Mouse (Mus musculus) hindbrain, embryonic 13.5 days (tissue): Measurements from ENCODE around the gene Ubr3. TPM values are rescaled to one million over a fixed set of nuclear protein-coding genes. Genes with fewer than 3 reads are reported as not detected.

Experiments used
- ATAC-seq: fragments of 200-750 bp; cut with Nextera tagmentation; 2 replicates; pipeline ENCODE4 v1.8.0; 2017; ENCODE audit warnings: moderate TSS enrichment; ENCODE audit not compliant: low FRiP score
- H3K27ac ChIP-seq: fragments of 300-500 bp; sonication (generic); 2 replicates; pipeline ENCODE4 v1.5.1; 2015; ENCODE audit warnings: inconsistent platforms, mild to moderate bottlenecking, moderate library complexity
- H3K27me3 ChIP-seq: fragments of 300-500 bp; sonication (generic); 2 replicates; pipeline ENCODE4 v1.6.1; 2015; ENCODE audit warnings: mild to moderate bottlenecking, inconsistent platforms
- H3K36me3 ChIP-seq: fragments of 300-500 bp; sonication (generic); 2 replicates; pipeline ENCODE4 v1.6.1; 2015; ENCODE audit warnings: mild to moderate bottlenecking, inconsistent platforms
- H3K4me1 ChIP-seq: fragments of 300-500 bp; sonication (generic); replicated peaks from 2 replicates; pipeline ENCODE4 v1.6.1; 2015; ENCODE audit warnings: inconsistent platforms
- H3K4me2 ChIP-seq: fragments of 300-500 bp; sonication (generic); 2 replicates; pipeline ENCODE4 v1.6.1; 2015; ENCODE audit warnings: inconsistent platforms, mild to moderate bottlenecking, moderate library complexity
- H3K4me3 ChIP-seq: fragments of 300-500 bp; sonication (generic); 2 replicates; pipeline ENCODE4 v1.5.1; 2015; ENCODE audit warnings: mild to moderate bottlenecking, inconsistent platforms
- H3K9ac ChIP-seq: fragments of 300-500 bp; sonication (generic); 2 replicates; pipeline ENCODE4 v1.6.1; 2015; ENCODE audit warnings: mild to moderate bottlenecking, inconsistent platforms
- H3K9me3 ChIP-seq: fragments of 300-500 bp; sonication (generic); 2 replicates; pipeline ENCODE4 v1.6.1; 2016; ENCODE audit warnings: inconsistent platforms
- WGBS: fragments of 180-500 bp; shearing (Covaris S2); methylation state at CpG from one replicate; pipeline ENCODE4 v1.1.7; 2015; 5-methylcytosine and 5-hydroxymethylcytosine counted together
- polyA plus RNA-seq: library from polyadenylated mRNA; unstranded; fragments of >200 nt; fragmentation: Nextera tagmentation; extraction: Ambion mirVana; gene quantifications from 2 replicates; pipeline ENCODE4 v1.2.1, GENCODE M21; 2015

Ubr3 gene
- polyA plus RNA-seq, 1 experiment from 2014 or later, result 15.8 TPM

DNA sequence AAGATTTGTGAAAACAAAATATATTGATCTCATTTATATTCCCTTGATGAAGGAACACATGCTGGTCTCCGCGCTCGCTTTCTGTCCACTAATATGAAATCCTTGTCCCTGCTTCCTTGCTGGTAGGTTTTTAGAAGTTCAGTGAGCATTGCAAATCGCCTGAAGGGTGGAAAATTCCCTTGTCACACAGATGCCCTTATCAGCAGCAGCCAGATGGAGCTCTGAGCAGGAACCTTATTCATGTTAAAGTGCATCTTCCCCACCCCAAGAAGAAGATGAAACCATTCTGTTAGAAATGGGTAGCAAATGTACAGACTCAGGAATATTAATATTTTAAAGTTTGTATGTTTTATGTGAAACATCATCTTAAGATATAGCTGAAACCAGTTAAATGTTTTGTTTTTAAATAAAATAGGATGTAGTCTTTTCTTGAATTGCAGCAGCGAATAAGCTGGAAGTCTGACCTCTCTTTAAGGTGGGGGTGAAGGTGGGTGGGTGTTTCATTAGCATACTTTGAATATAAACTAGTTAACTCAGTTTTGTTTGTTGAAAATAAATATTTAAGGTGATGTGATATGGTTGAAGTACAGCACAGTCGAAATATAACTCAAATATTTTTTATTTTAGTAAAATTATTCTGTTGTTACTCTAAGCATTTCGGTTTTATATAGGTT, 102.2 kb downstream of the Ubr3 start:
- WGBS, result 71% methylated on average over 7 of the region's 7 CpGs
- no peak overlapping the region for H3K4me2 ChIP-seq
- H3K27me3 ChIP-seq, result no peaks in the 10 kb centered on the region
- H3K9ac ChIP-seq, result no peak overlapping the region
- no peak for ATAC-seq
- peaks cover 29% of the 10 kb centered on the region for H3K36me3 ChIP-seq
- no peak overlapping the region for H3K27ac ChIP-seq
- no peak overlapping the region for H3K4me3 ChIP-seq
- H3K9me3 ChIP-seq, result no peaks in the 10 kb centered on the region
- H3K4me1 ChIP-seq, result no peaks in the 10 kb centered on the region

GRCm38 (mm10) chr2:70000316-70000715, 103.3 kb downstream of the Ubr3 start:
- 87% methylated on average over 6 of the region's 6 CpGs for WGBS
- H3K9ac ChIP-seq, result no peak overlapping the region
- peaks cover 30% of the 10 kb centered on the region for H3K36me3 ChIP-seq
- no peaks in the 10 kb centered on the region for H3K4me1 ChIP-seq
- no peak overlapping the region for H3K4me3 ChIP-seq
- no peak overlapping the region for H3K4me2 ChIP-seq
- H3K27me3 ChIP-seq, result no peaks in the 10 kb centered on the region
- no peaks in the 10 kb centered on the region for H3K9me3 ChIP-seq
- H3K27ac ChIP-seq, result no peak overlapping the region
- ATAC-seq, result no peak

- no peaks in the 10 kb centered on the region for H3K9me3 ChIP-seq
- H3K27me3 ChIP-seq, result no peaks in the 10 kb centered on the region
- no peak overlapping the region for H3K4me3 ChIP-seq
- no peak overlapping the region for H3K4me2 ChIP-seq
- H3K4me1 ChIP-seq, result no peaks in the 10 kb centered on the region
- WGBS, result 85% methylated on average over 2 of the region's 2 CpGs
- H3K27ac ChIP-seq, result no peak overlapping the region
- H3K36me3 ChIP-seq, result peaks cover 30% of the 10 kb centered on the region
- H3K9ac ChIP-seq, result no peak overlapping the region
- no peak for ATAC-seq
These were observed 109.4 kb downstream of the Ubr3 start for GRCm38 (mm10) chr2:70006492-70006891.

GRCm38 (mm10) chr2:70012941-70013340, 115.9 kb downstream of the Ubr3 start:
- Histone ChIP-seq H3K4me1 (no peaks in the 10 kb centered on the region), H3K4me3 (no peak overlapping the region), H3K9ac (no peak overlapping the region), H3K4me2 (no peak overlapping the region), H3K27ac (no peak overlapping the region), H3K27me3 (no peaks in the 10 kb centered on the region), H3K9me3 (no peaks in the 10 kb centered on the region), H3K36me3 (peaks cover 33% of the 10 kb centered on the region)
- WGBS, result 96% methylated on average over 8 of the region's 8 CpGs
- ATAC-seq, result no peak

DNA sequence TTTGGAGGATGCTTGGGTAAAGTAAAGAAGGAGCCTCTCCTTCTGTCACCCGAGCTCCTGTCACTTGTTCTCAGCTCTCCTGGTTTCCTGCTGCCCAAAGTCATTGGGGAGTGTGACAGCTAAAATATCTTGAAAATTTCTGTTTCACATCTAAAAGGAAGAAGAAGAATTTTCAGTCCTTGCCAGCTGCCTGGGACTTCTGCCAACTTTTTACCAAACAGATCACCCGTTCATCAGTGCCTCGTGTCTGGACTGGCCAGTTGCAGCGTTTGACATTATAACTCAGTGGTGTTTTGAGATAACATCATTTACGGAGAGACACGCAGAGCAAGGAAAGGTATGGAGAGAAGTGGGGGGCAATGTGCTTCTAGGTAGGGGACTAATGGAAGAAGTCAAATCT, 121.2 kb downstream of the Ubr3 start:
- WGBS, result 77% methylated on average over 6 of the region's 6 CpGs
- Histone ChIP-seq H3K9ac (no peak overlapping the region), H3K4me3 (no peak overlapping the region), H3K27ac (no peak overlapping the region; the same call in 1 of the 2 replicates), H3K27me3 (no peaks in the 10 kb centered on the region), H3K4me2 (no peak overlapping the region), H3K9me3 (no peaks in the 10 kb centered on the region), H3K4me1 (no peaks in the 10 kb centered on the region), H3K36me3 (peaks cover 52% of the 10 kb centered on the region)
- ATAC-seq, result no peak

- H3K4me2 ChIP-seq, result no peak overlapping the region
- no peak overlapping the region for H3K4me3 ChIP-seq
- H3K9ac ChIP-seq, result no peak overlapping the region
- no peaks in the 10 kb centered on the region for H3K27me3 ChIP-seq
- ATAC-seq, result no peak
- 91% methylated on average over 2 of the region's 2 CpGs for WGBS
- H3K4me1 ChIP-seq, result no peaks in the 10 kb centered on the region
- H3K9me3 ChIP-seq, result no peaks in the 10 kb centered on the region
- H3K27ac ChIP-seq, result no peak overlapping the region
- H3K36me3 ChIP-seq, result peaks cover 37% of the 10 kb centered on the region
These were observed 127.4 kb downstream of the Ubr3 start for GRCm38 (mm10) chr2:70024454-70024853.

DNA sequence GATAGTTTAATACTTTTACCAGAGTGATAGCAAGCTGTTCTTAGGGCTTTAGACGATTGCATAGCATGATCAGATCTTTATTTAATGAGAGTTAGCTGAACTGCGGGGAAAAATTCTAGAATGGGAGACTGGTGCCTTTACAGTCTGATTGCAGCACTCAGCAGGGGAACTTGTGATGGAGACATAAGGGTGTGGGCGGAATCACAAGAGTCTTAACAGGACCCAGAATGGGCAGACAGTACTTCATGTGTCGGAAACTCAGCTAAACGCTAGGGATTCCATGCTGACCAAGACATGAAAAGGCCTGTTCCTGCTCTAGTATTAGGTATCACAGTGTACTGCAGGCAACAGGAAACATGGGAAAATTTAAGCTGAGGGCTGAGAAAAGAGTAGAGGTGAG, 128.7 kb downstream of the Ubr3 start:
- ATAC-seq, result no peak
- Histone ChIP-seq H3K36me3 (peaks cover 33% of the 10 kb centered on the region), H3K4me2 (no peak overlapping the region), H3K4me3 (no peak overlapping the region), H3K27me3 (no peaks in the 10 kb centered on the region), H3K9ac (no peak overlapping the region), H3K27ac (no peak overlapping the region), H3K4me1 (no peaks in the 10 kb centered on the region), H3K9me3 (no peaks in the 10 kb centered on the region)
- 94% methylated on average over 5 of the region's 5 CpGs for WGBS

- Histone ChIP-seq H3K36me3 (peaks cover 8% of the 10 kb centered on the region), H3K9ac (no peak overlapping the region), H3K4me1 (no peaks in the 10 kb centered on the region), H3K9me3 (no peaks in the 10 kb centered on the region), H3K4me3 (no peak overlapping the region), H3K27me3 (no peaks in the 10 kb centered on the region), H3K4me2 (no peak overlapping the region), H3K27ac (no peak overlapping the region)
- ATAC-seq, result no peak
- 98% methylated on average over 2 of the region's 2 CpGs for WGBS
These were observed 134.4 kb downstream of the Ubr3 start for GRCm38 (mm10) chr2:70031472-70031871.

DNA sequence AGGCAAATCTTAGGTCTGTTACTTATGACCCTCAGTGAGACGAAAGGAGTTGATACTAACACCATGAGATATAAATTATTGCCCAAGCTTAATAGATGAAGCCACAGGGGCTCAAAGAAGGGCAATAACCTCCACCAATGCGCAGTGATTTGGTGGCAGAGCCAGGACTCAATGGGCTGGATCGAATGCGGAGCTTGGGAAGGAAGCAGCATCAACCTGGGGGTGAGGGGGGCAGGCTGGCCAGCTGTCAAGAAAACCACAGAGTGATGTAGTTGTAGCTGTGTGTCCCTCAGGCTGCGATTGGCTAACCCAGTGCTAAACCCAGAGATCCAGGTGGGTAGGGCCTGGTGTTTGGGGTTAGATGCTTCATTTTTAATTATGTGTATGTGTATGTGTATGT, 137.8 kb downstream of the Ubr3 start:
- H3K27ac ChIP-seq, result no peak overlapping the region
- no peaks in the 10 kb centered on the region for H3K36me3 ChIP-seq
- no peaks in the 10 kb centered on the region for H3K9me3 ChIP-seq
- ATAC-seq, result no peak
- no peak overlapping the region for H3K4me2 ChIP-seq
- no peaks in the 10 kb centered on the region for H3K27me3 ChIP-seq
- no peak overlapping the region for H3K4me3 ChIP-seq
- no peak overlapping the region for H3K9ac ChIP-seq
- WGBS, result 47% methylated on average over 5 of the region's 5 CpGs
- H3K4me1 ChIP-seq, result peaks cover 10% of the 10 kb centered on the region

DNA sequence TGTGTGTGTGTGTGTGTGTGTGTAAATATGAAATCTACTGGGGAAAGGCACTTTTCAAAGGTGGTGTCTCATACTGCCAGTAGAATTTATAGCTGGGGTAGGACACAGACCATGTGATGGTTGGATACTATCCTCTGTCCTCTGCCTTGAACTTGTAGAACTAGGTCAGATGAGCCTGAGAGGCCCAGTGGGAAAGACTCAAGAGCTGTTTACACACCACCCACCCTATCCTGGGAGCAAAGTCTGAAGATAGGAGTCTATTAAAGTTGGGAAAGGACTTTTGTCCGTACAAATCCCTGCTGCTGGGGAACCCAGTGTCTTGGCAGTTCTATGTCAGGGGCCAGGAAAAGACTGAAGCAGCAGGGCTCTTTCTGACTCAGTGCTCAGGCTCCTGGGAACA, 138.3 kb downstream of the Ubr3 start:
- WGBS, result 68% methylated on average over 1 of the region's 1 CpGs
- no peaks in the 10 kb centered on the region for H3K9me3 ChIP-seq
- no peak overlapping the region for H3K9ac ChIP-seq

GRCm38 (mm10) chr2:70037221-70037620, 140.2 kb downstream of the Ubr3 start:
- 78% methylated on average over 8 of the region's 8 CpGs for WGBS
- no peak overlapping the region for H3K4me3 ChIP-seq
- H3K27ac ChIP-seq, result no peak overlapping the region
- no peak overlapping the region for H3K4me2 ChIP-seq
- H3K27me3 ChIP-seq, result no peaks in the 10 kb centered on the region
- H3K9me3 ChIP-seq, result no peaks in the 10 kb centered on the region
- H3K9ac ChIP-seq, result no peak overlapping the region
- no peak for ATAC-seq
- peaks cover 10% of the 10 kb centered on the region for H3K4me1 ChIP-seq
- no peaks in the 10 kb centered on the region for H3K36me3 ChIP-seq

More for the DNA sequence above, 138.3 kb downstream of the Ubr3 start:
- 0 out of 2 replicates have a peak overlapping the region, but pooled peaks have one; percentile 1 for H3K27ac ChIP-seq
- no peaks in the 10 kb centered on the region for H3K36me3 ChIP-seq
- ATAC-seq, result no peak
- no peak overlapping the region for H3K4me2 ChIP-seq
- H3K4me1 ChIP-seq, result peaks cover 10% of the 10 kb centered on the region
- no peaks in the 10 kb centered on the region for H3K27me3 ChIP-seq
- H3K4me3 ChIP-seq, result no peak overlapping the region

GRCm38 (mm10) chr2:70038752-70039151, 141.7 kb downstream of the Ubr3 start, which contains the start of gene Myo3b:
Gene Myo3b, plus strand, starts transcription at chr2:70039126.
- ATAC-seq, result no peak
- Histone ChIP-seq H3K27me3 (no peaks in the 10 kb centered on the region), H3K4me2 (no peak within 1 kb of the TSS), H3K36me3 (no peaks in the 10 kb centered on the region), H3K9me3 (no peaks in the 10 kb centered on the region), H3K27ac (no peak within 1 kb of the TSS), H3K4me3 (no peak within 1 kb of the TSS), H3K4me1 (peaks cover 10% of the 10 kb centered on the region), H3K9ac (no peak within 1 kb of the TSS)
- WGBS, result 18% methylated on average over 7 of the region's 7 CpGs

DNA sequence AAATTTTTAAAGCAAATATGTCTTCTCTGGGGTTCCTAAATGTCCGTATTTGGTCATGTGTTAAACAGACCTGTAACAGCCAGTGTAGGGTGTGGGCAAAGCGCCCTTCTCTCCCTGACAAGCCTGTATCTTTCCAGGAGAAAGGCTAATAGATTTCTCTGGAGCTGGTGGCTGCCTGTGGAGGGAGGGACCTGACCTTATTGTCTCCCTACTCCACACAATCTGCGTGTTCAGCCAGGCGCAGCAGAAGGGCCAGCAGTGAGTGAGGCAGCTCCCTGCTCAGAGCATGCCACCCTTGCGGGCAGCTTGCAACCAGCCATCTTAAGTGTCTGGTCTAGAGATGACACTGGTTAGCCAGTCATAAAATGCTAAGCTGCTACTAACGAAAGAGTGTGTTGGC, 147.4 kb downstream of the Ubr3 start:
- Histone ChIP-seq H3K9me3 (no peaks in the 10 kb centered on the region), H3K27me3 (no peaks in the 10 kb centered on the region), H3K4me2 (no peak overlapping the region), H3K4me3 (no peak overlapping the region), H3K27ac (peak overlapping the region; percentile 62), H3K36me3 (no peaks in the 10 kb centered on the region), H3K4me1 (peaks cover 6% of the 10 kb centered on the region), H3K9ac (no peak overlapping the region)
- peak; percentile 77 for ATAC-seq
- 32% methylated on average over 6 of the region's 6 CpGs for WGBS
